Mouse (Mus musculus) forebrain, embryonic 12.5 days (tissue): ENCODE measurements around the gene Taf1c. TPM values are rescaled to one million over a fixed set of nuclear protein-coding genes. Genes with fewer than 3 reads are reported as not detected.
A peak's percentile ranks its signal among the peaks of the same experiment; 100 is the strongest.

Experiments used
- ATAC-seq: fragments of 200-750 bp; cut with Nextera tagmentation; 2 replicates; pipeline ENCODE4 v1.8.0; 2017; ENCODE audit warnings: moderate TSS enrichment; ENCODE audit not compliant: low FRiP score
- H3K27ac ChIP-seq: fragments of 300-500 bp; sonication (generic); 2 replicates; pipeline ENCODE4 v1.5.1; 2016; ENCODE audit warnings: mild to moderate bottlenecking
- H3K27me3 ChIP-seq: fragments of 300-500 bp; sonication (generic); 2 replicates; pipeline ENCODE4 v1.6.1; 2016; ENCODE audit warnings: mild to moderate bottlenecking
- H3K36me3 ChIP-seq: fragments of 300-500 bp; sonication (generic); replicated peaks from 2 replicates; pipeline ENCODE4 v1.6.1; 2016; ENCODE audit warnings: mild to moderate bottlenecking
- H3K4me1 ChIP-seq: fragments of 300-500 bp; sonication (generic); 2 replicates; pipeline ENCODE4 v1.6.1; 2016
- H3K4me2 ChIP-seq: fragments of 300-500 bp; sonication (generic); 2 replicates; pipeline ENCODE4 v1.6.1; 2016; ENCODE audit warnings: mild to moderate bottlenecking, moderate library complexity
- H3K4me3 ChIP-seq: fragments of 300-500 bp; sonication (generic); replicated peaks from 2 replicates; pipeline ENCODE4 v1.5.1; 2016; ENCODE audit warnings: mild to moderate bottlenecking
- H3K9ac ChIP-seq: fragments of 300-500 bp; sonication (generic); 2 replicates; pipeline ENCODE4 v1.6.1; 2016; ENCODE audit warnings: mild to moderate bottlenecking
- H3K9me3 ChIP-seq: fragments of 300-500 bp; sonication (generic); 2 replicates; pipeline ENCODE4 v1.6.1; 2016
- WGBS: fragments of 180-500 bp; shearing (Covaris S2); methylation state at CpG from one replicate; pipeline ENCODE4 v1.1.7; 2016; 5-methylcytosine and 5-hydroxymethylcytosine counted together
- polyA plus RNA-seq: library from polyadenylated mRNA; unstranded; fragments of >200 nt; fragmentation: Nextera tagmentation; extraction: Ambion mirVana; gene quantifications from 2 replicates; pipeline ENCODE4 v1.2.1, GENCODE M21; 2016

Gene Taf1c
- polyA plus RNA-seq, 1 experiment from 2014 or later, result 14.7 TPM

- WGBS, result 94% methylated on average over 7 of the region's 7 CpGs
- ATAC-seq, result no peak
- H3K9ac ChIP-seq, result no peak overlapping the region
- no peak overlapping the region for H3K27ac ChIP-seq
- no peaks in the 10 kb centered on the region for H3K9me3 ChIP-seq
- H3K36me3 ChIP-seq, result 0 out of 2 replicates have a peak, but pooled peaks cover 1% of the 10 kb centered on the region
- no peaks in the 10 kb centered on the region for H3K27me3 ChIP-seq
- H3K4me3 ChIP-seq, result no peak overlapping the region
- peaks cover 6% of the 10 kb centered on the region for H3K4me1 ChIP-seq
- no peak overlapping the region for H3K4me2 ChIP-seq
Observed at GRCm38 (mm10) chr8:119591456-119591855, 13.6 kb downstream of the Taf1c start.

DNA sequence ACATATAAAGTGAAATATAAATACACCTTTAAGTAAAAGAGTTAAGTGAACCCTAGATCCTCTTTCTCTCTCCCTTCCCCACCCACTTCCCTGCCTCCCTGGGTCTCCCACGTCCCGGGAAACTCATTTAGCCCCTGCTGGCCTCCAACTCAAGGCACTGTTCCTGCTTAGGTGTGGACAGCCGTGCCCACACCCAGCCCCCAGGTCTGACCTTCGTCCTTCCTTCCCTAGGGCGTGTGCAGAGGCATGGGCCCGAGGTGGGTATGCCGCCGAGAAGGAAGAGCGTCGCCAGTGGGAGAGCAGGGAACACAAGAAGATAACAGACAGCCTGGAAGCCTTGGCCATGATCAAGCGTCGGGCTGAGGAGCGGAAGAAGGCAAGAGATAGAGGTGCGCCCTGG is 14.7 kb downstream of the Taf1c start:
- Histone ChIP-seq H3K4me2 (no peak overlapping the region), H3K36me3 (no peaks in the 10 kb centered on the region), H3K4me3 (no peak overlapping the region), H3K9ac (no peak overlapping the region), H3K27me3 (peaks cover 4% of the 10 kb centered on the region; the same call in 1 of the 2 replicates), H3K9me3 (no peaks in the 10 kb centered on the region), H3K4me1 (peaks cover 10% of the 10 kb centered on the region), H3K27ac (no peak overlapping the region)
- WGBS, result 85% methylated on average over 14 of the region's 14 CpGs
- ATAC-seq, result no peak

- H3K36me3 ChIP-seq, result no peaks in the 10 kb centered on the region
- H3K4me3 ChIP-seq, result no peak overlapping the region
- 31% methylated on average over 10 of the region's 10 CpGs for WGBS
- H3K27ac ChIP-seq, result no peak overlapping the region
- H3K27me3 ChIP-seq, result peaks cover 4% of the 10 kb centered on the region; the same call in 1 of the 2 replicates
- no peak for ATAC-seq
- no peak overlapping the region for H3K9ac ChIP-seq
- H3K4me2 ChIP-seq, result no peak overlapping the region
- H3K4me1 ChIP-seq, result peaks cover 4% of the 10 kb centered on the region; the same call in 1 of the 2 replicates
- no peaks in the 10 kb centered on the region for H3K9me3 ChIP-seq
Observed at GRCm38 (mm10) chr8:119588844-119589243, 16.2 kb downstream of the Taf1c start.

GRCm38 (mm10) chr8:119588321-119588720 is 16.7 kb downstream of the Taf1c start:
- WGBS, result 73% methylated on average over 4 of the region's 4 CpGs
- no peak overlapping the region for H3K27ac ChIP-seq
- no peak overlapping the region for H3K4me3 ChIP-seq
- H3K4me2 ChIP-seq, result no peak overlapping the region
- no peaks in the 10 kb centered on the region for H3K36me3 ChIP-seq
- no peak for ATAC-seq
- peaks cover 4% of the 10 kb centered on the region; the same call in 1 of the 2 replicates for H3K27me3 ChIP-seq
- H3K4me1 ChIP-seq, result peaks cover 4% of the 10 kb centered on the region; the same call in 1 of the 2 replicates
- H3K9me3 ChIP-seq, result no peaks in the 10 kb centered on the region
- no peak overlapping the region for H3K9ac ChIP-seq

GRCm38 (mm10) chr8:119585901-119586300 is 19.1 kb downstream of the Taf1c start:
- H3K9me3 ChIP-seq, result no peaks in the 10 kb centered on the region
- H3K4me2 ChIP-seq, result peak overlapping the region; percentile 54
- no peak for ATAC-seq
- peaks cover 4% of the 10 kb centered on the region; the same call in 1 of the 2 replicates for H3K27me3 ChIP-seq
- WGBS, result 20% methylated on average over 16 of the region's 24 CpGs
- H3K4me3 ChIP-seq, result peak overlapping the region; percentile 36
- no peak overlapping the region for H3K27ac ChIP-seq
- peaks cover 4% of the 10 kb centered on the region; the same call in 1 of the 2 replicates for H3K4me1 ChIP-seq
- H3K36me3 ChIP-seq, result no peaks in the 10 kb centered on the region
- H3K9ac ChIP-seq, result peak overlapping the region; percentile 29; the same call in 1 of the 2 replicates

- no peak for ATAC-seq
- Histone ChIP-seq H3K27me3 (peaks cover 27% of the 10 kb centered on the region), H3K9ac (no peak overlapping the region), H3K36me3 (no peaks in the 10 kb centered on the region), H3K27ac (no peak overlapping the region), H3K4me3 (no peak overlapping the region), H3K9me3 (no peaks in the 10 kb centered on the region), H3K4me1 (no peaks in the 10 kb centered on the region), H3K4me2 (no peak overlapping the region)
- WGBS, result 87% methylated on average over 5 of the region's 5 CpGs
Observed at GRCm38 (mm10) chr8:119580441-119581161, 24.4 kb downstream of the Taf1c start.

DNA sequence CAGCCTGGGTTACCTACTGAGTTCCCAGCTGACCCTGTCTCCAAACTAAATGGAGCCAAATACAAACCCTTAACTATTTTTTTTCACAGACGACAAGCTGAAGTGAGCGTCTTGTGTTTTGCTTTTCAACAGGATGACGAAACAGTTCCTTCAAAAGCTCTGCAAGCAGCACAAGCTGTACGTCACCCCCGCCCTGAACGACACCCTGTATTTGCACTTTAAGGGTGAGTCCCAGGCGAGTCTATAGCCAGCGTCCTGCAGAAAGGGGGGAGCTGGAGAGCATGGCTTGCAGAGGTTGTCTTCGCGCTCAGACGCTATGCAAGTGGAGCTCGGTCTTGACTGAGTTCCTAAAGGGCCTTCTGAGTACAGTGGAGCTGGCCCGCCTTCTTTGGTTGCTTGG is 25.9 kb downstream of the Taf1c start:
- ATAC-seq, result no peak
- H3K4me1 ChIP-seq, result peaks cover 4% of the 10 kb centered on the region
- no peaks in the 10 kb centered on the region for H3K36me3 ChIP-seq
- H3K9ac ChIP-seq, result no peak overlapping the region
- no peak overlapping the region for H3K4me3 ChIP-seq
- 46% methylated on average over 13 of the region's 13 CpGs for WGBS
- H3K27me3 ChIP-seq, result peaks cover 28% of the 10 kb centered on the region
- no peak overlapping the region for H3K4me2 ChIP-seq
- no peak overlapping the region for H3K27ac ChIP-seq
- no peaks in the 10 kb centered on the region for H3K9me3 ChIP-seq

DNA sequence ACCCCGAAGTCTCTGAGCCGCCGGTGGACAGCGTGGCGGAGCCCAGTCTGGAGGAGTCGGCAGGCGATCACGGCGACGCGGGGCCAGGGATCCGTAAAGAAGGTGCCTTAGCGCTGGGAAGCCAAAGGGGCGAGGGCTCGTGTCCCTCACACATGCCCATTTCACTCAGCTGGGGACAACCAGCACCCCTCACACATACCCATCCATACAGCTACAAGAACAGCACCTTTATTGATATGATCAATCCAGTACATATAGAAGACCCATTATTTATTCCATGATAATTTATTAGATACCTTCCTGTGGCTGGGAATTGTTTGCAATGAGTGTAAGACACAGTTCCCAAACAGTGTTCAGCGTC is 29.7 kb downstream of the Taf1c start:
- H3K4me2 ChIP-seq, result peak overlapping the region; percentile 91
- H3K27ac ChIP-seq, result no peak overlapping the region
- no peaks in the 10 kb centered on the region for H3K36me3 ChIP-seq
- ATAC-seq, result peak; percentile 69
- H3K27me3 ChIP-seq, result peaks cover 28% of the 10 kb centered on the region
- WGBS, result 3% methylated on average over 16 of the region's 16 CpGs
- H3K4me3 ChIP-seq, result peak overlapping the region; percentile 87
- H3K9ac ChIP-seq, result peak overlapping the region; percentile 88
- peaks cover 19% of the 10 kb centered on the region for H3K4me1 ChIP-seq
- H3K9me3 ChIP-seq, result no peaks in the 10 kb centered on the region

DNA sequence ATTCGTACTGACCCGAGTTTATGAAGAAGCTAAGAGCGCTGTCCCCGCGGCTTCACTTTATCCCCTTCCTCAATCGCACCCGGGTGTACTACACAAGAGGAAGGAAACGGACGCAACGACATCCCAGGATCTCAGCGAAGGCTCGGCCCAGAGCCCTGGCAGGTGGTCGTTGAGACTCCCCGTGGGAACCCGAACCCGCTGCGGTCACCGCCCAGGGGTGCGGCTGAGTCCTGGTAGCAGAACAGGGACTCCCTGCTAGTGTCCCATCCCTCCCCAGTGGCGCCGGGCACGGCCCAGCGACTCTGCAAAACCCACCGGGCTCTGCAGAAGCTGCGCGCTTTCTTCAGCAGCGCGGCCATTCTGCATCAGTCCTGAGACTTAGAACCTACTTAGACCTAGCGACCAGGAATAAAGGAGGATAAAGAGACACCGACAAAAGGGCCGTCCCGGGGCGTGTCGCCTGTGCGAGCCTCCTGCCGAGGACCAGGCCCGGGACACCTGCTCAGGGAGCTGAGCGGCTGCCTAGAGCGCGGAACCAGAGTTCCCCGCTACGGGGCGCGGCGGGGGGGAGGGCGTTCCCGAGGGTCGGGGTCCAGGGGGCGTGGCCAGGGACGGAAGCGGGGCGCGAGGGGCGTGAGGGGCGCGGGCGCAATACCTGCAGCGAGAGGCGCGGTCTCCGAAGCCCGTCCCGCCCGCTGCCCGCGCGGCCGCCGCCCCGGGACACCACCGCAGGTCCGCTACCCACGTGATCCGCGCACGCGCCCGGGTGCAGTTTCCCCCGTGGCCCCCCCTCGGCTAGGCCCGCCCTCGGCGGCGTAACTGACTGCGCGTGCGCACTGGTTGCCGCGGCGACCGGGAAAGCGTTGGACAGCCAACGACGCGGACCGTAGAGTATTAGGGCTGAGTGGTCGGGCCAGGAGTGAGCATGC is 30.3 kb downstream of the Taf1c start, which contains the start of the genes Hsdl1 and Dnaaf1:
Hsdl1 (minus strand) TSS at position 747 of the 929 bp plus-strand sequence.
Dnaaf1 (plus strand) TSS at position 799 of the 929 bp plus-strand sequence.
- Histone ChIP-seq H3K4me2 (peak within 1 kb of the TSS; percentile 91), H3K27me3 (peaks cover 28% of the 10 kb centered on the region), H3K36me3 (no peaks in the 10 kb centered on the region), H3K4me1 (peaks cover 21% of the 10 kb centered on the region), H3K9ac (peak within 1 kb of the TSS; percentile 88), H3K9me3 (no peaks in the 10 kb centered on the region), H3K27ac (peak within 1 kb of the TSS; percentile 80), H3K4me3 (peak within 1 kb of the TSS; percentile 87)
- peak; percentile 92 for ATAC-seq
- under 1% methylated on average over 79 of the region's 97 CpGs for WGBS

- H3K4me2 ChIP-seq, result no peak overlapping the region
- peaks cover 21% of the 10 kb centered on the region for H3K4me1 ChIP-seq
- WGBS, result 91% methylated on average over 4 of the region's 4 CpGs
- no peak overlapping the region for H3K27ac ChIP-seq
- no peak overlapping the region for H3K9ac ChIP-seq
- H3K9me3 ChIP-seq, result no peaks in the 10 kb centered on the region
- no peak for ATAC-seq
- H3K27me3 ChIP-seq, result peaks cover 17% of the 10 kb centered on the region
- peaks cover 6% of the 10 kb centered on the region for H3K36me3 ChIP-seq
- no peak overlapping the region for H3K4me3 ChIP-seq
Observed at GRCm38 (mm10) chr8:119572411-119572810, 32.6 kb downstream of the Taf1c start.

DNA sequence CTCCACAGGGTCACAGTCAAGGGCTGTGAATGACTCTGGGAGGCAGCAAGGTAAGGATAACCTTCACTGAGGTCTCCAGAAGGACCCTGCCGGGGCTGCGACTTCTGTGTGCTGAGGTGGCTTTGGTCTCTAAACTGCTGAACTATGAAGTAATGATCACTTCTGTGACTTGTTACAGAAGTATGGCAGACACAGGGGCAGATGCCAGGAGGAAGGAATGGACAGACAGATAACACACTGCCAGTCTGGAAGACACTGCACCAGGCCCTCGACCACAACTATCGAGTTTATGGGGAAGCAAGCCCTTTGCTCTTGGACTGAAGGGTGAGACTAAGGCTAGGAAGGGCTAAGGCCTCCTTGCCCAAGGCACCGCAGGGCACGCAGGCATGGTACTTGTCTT is 33.9 kb downstream of the Taf1c start:
- 90% methylated on average over 6 of the region's 6 CpGs for WGBS
- H3K27me3 ChIP-seq, result peaks cover 6% of the 10 kb centered on the region
- no peak overlapping the region for H3K9ac ChIP-seq
- H3K36me3 ChIP-seq, result peaks cover 14% of the 10 kb centered on the region
- ATAC-seq, result no peak
- H3K27ac ChIP-seq, result no peak overlapping the region
- H3K9me3 ChIP-seq, result no peaks in the 10 kb centered on the region
- H3K4me1 ChIP-seq, result peaks cover 21% of the 10 kb centered on the region
- H3K4me3 ChIP-seq, result no peak overlapping the region
- no peak overlapping the region for H3K4me2 ChIP-seq

GRCm38 (mm10) chr8:119569881-119570280 is 35.1 kb downstream of the Taf1c start:
- Histone ChIP-seq H3K27ac (no peak overlapping the region), H3K9me3 (no peaks in the 10 kb centered on the region), H3K4me1 (peaks cover 21% of the 10 kb centered on the region), H3K27me3 (no peaks in the 10 kb centered on the region), H3K36me3 (peaks cover 26% of the 10 kb centered on the region), H3K4me2 (no peak overlapping the region), H3K9ac (no peak overlapping the region), H3K4me3 (no peak overlapping the region)
- no peak for ATAC-seq
- WGBS, result 29% methylated on average over 4 of the region's 4 CpGs
